Mouse (Mus musculus) Patski (cell line): ENCODE results near the gene Prkci. TPM values are rescaled to one million over a fixed set of nuclear protein-coding genes. Genes with fewer than 3 reads are reported as not detected.

Experiments
- ATAC-seq: fragments of 100-300 bp; one replicate; pipeline ENCODE4 v1.8.0; 2021
- CTCF ChIA-PET: fragments of 350-600 bp; sonication (Branson Sonifier 250); formaldehyde crosslinking; loops from one replicate; lab custom pipeline; 2022; ENCODE audit warnings: inconsistent platforms; lab: Charles Lee
- POLR2A ChIA-PET: fragments of 350-600 bp; sonication (Branson Sonifier 250); formaldehyde crosslinking; loops from one replicate; lab custom pipeline; 2022; ENCODE audit warnings: antibody characterized with exemption, inconsistent platforms; lab: Charles Lee
- DNase-seq: peaks from one replicate; pipeline ENCODE4 v3.0.0-alpha.2; 2011; ENCODE audit warnings: low read depth, low spot score
- H3K27me3 ChIP-seq: fragments of 371-371 bp; one replicate; pipeline ENCODE4 v1.5.1; 2021
- CTCF ChIP-seq: fragments of 100-300 bp; IDR thresholded peaks from one replicate; pipeline ENCODE4 v1.5.1; 2021
- in situ Hi-C: fragments of 300-500 bp; cut with MboI; formaldehyde crosslinking; loops from 3 replicates; pipeline ENCODE4 v1.11.1; 2018; ENCODE audit warnings: low pct_unique_long_range_greater_than_20kb, mixed read lengths
- polyA plus RNA-seq: library from polyadenylated mRNA; unstranded; gene quantifications from one replicate; pipeline ENCODE4 v1.2.3, GENCODE M21; 2021

The Prkci gene
- polyA plus RNA-seq, 1 experiment from 2014 or later = 150 TPM

- no peaks in the 10 kb centered on the region for H3K27me3 ChIP-seq
- ATAC-seq (peak; percentile 88), DNase-seq (no peak)
- in situ Hi-C loops = no loop called here
- no peak for TF ChIP-seq CTCF
- CTCF ChIA-PET = interaction anchor here (1.4 to 7.4 kb wide), 5 partner anchors 10 to 376 kb away, joined by 3 to 44 read pairs (median 4); no protein-coding TSS in a partner anchor
- POLR2A ChIA-PET = interaction anchor here (1.2 to 2.1 kb wide), 5 partner anchors 8 to 47 kb away, joined by 3 to 13 read pairs (median 4); no protein-coding TSS in a partner anchor
Observed at GRCm38 (mm10) chr3:30968531-30969092, 26.9 kb upstream of the Prkci start.

GRCm38 (mm10) chr3:30969104-30969581 lies 26.4 kb upstream of the Prkci start, which contains the start of gene Phc3:
Gene Phc3 (minus strand): TSS chr3:30969415.
- CTCF ChIA-PET = interaction anchor here (1.6 to 7.4 kb wide), 2 partner anchors 9 to 377 kb away, joined by 3 to 44 read pairs; no protein-coding TSS in a partner anchor
- no peak for TF ChIP-seq CTCF
- DNase-seq (peak; percentile 86), ATAC-seq (peak; percentile 66)
- POLR2A ChIA-PET = interaction anchor here (1.5 to 1.6 kb wide), 2 partner anchors 9 to 20 kb away, joined by 3 to 4 read pairs; no protein-coding TSS in a partner anchor
- no peaks in the 10 kb centered on the region for H3K27me3 ChIP-seq
- in situ Hi-C loops = no loop called here

GRCm38 (mm10) chr3:30975102-30975754 lies 20.3 kb upstream of the Prkci start:
- ChIA-PET POLR2A (interaction anchor here (0.6 kb wide), 1 partner anchor 44 kb away, joined by 4 read pairs; no protein-coding TSS in a partner anchor), CTCF (interaction anchor here (0.6 to 7.5 kb wide), 19 partner anchors 8 to 366 kb away, joined by 3 to 44 read pairs (median 4); partner anchors contain the start of gene Phc3)
- ATAC-seq = peak; percentile 85
- TF ChIP-seq CTCF = peak; percentile 89
- H3K27me3 ChIP-seq = no peaks in the 10 kb centered on the region
- in situ Hi-C loops = loop anchor here (10.0 kb wide), 1 partner anchor 380 kb away; the partner anchor contains the start of gene Actrt3
- DNase-seq = no peak

- POLR2A ChIA-PET = no interaction called here
- in situ Hi-C loops = loop anchor here (10.0 kb wide), 1 partner anchor 382 kb away; the partner anchor contains the start of gene Actrt3
- H3K27me3 ChIP-seq = no peaks in the 10 kb centered on the region
- CTCF ChIA-PET = interaction anchor here (1.1 to 7.5 kb wide), 11 partner anchors 10 to 385 kb away, joined by 3 to 44 read pairs (median 6); partner anchors contain the start of genes Gpr160 and Phc3
- no peak for TF ChIP-seq CTCF
- ATAC-seq (no peak), DNase-seq (no peak)
Observed at GRCm38 (mm10) chr3:30976991-30977603, 18.4 kb upstream of the Prkci start.

- no peaks in the 10 kb centered on the region for H3K27me3 ChIP-seq
- no peak for TF ChIP-seq CTCF
- ChIA-PET CTCF (interaction anchor here (1.0 to 7.5 kb wide), 5 partner anchors 10 to 286 kb away, joined by 3 to 44 read pairs (median 4); partner anchors contain the start of gene Phc3), POLR2A (interaction anchor here (1.8 kb wide), 1 partner anchor 14 kb away, joined by 4 read pairs; no protein-coding TSS in a partner anchor)
- DNase-seq = no peak
- peak; percentile 99 for ATAC-seq
- in situ Hi-C loops = no loop called here
Observed at GRCm38 (mm10) chr3:30981616-30982380, 13.7 kb upstream of the Prkci start.

- POLR2A ChIA-PET = interaction anchor here (0.6 to 1.8 kb wide), 6 partner anchors 15 to 1221 kb away, joined by 3 to 12 read pairs (median 5); no protein-coding TSS in a partner anchor
- H3K27me3 ChIP-seq = no peaks in the 10 kb centered on the region
- TF ChIP-seq CTCF = no peak
- in situ Hi-C loops = no loop called here
- CTCF ChIA-PET = interaction anchor here (0.7 to 2.4 kb wide), 4 partner anchors 8 to 203 kb away, joined by 3 to 10 read pairs (median 6); no protein-coding TSS in a partner anchor
- DNase-seq (no peak), ATAC-seq (no peak)
Observed at GRCm38 (mm10) chr3:30982924-30983536, 12.5 kb upstream of the Prkci start.

GRCm38 (mm10) chr3:30987396-30988318 lies 7.9 kb upstream of the Prkci start:
- no peaks in the 10 kb centered on the region for H3K27me3 ChIP-seq
- ATAC-seq (no peak), DNase-seq (no peak)
- no peak for TF ChIP-seq CTCF
- ChIA-PET CTCF (no interaction called here), POLR2A (interaction anchor here (0.6 kb wide), 1 partner anchor 381 kb away, joined by 4 read pairs; no protein-coding TSS in a partner anchor)
- in situ Hi-C loops = no loop called here

GRCm38 (mm10) chr3:30992161-30992560 lies 3.4 kb upstream of the Prkci start:
- in situ Hi-C loops = no loop called here
- ATAC-seq (no peak), DNase-seq (no peak)
- no peaks in the 10 kb centered on the region for H3K27me3 ChIP-seq
- POLR2A ChIA-PET = interaction anchor here (0.7 kb wide), 1 partner anchor 197 kb away, joined by 3 read pairs; no protein-coding TSS in a partner anchor
- no peak for TF ChIP-seq CTCF
- CTCF ChIA-PET = interaction anchor here (1.4 to 1.7 kb wide), 3 partner anchors 8 to 137 kb away, joined by 4 to 10 read pairs (median 7); no protein-coding TSS in a partner anchor
